Mouse (Mus musculus): ENCODE measurements around the gene Jmy.

The Jmy gene

DNA sequence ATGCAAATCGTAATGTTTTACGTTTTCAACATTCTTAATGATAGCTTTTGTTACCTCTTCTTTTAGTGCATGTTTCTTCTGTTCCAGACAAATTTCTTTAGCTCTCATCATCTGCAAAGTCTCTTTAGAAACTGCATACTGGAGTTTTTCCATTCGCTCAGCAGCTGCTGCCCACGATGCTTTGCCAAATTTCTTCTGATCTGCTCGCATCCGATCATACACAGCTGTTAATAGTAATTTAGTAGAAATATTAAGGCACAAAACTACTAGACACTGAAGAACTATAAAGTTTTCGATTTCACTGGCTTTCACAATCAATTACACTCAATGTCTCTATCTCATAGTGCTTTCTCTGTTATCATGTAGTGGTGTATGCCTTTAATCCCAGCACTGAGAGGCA is 40.0 kb downstream of the Jmy start:
- no peak for DNase-seq (ENCODE audit: low read depth, low spot score)

- no peak for DNase-seq (ENCODE audit: low read depth, low spot score)
Measured at GRCm38 (mm10) chr13:93458616-93459015, 41.0 kb downstream of the Jmy start.

DNA sequence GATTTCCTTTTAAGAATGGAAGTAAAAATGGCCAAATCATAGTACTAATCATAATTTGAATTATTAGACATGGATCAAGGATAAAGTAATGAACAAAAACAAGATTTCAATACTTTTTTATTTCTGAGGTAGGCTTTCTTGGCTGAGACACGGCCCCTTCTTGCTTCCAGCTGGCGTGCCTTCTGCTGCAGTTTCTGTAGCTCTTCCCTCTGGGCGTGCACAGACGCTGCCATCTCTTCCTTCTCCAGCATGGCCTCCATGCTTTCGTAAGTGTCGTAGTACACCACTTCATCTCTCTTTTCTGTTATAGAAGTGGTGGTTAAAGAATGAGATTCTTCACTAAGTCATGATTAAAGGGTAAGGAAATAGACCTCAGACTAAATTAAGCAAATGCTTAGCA is 46.3 kb downstream of the Jmy start:
- DNase-seq (ENCODE audit: low read depth, low spot score) = peak; percentile 37

- DNase-seq (ENCODE audit: low read depth, low spot score) = no peak
Measured at GRCm38 (mm10) chr13:93440167-93440566, 59.4 kb downstream of the Jmy start.

- DNase-seq (ENCODE audit: low read depth, low spot score) = no peak
Measured at GRCm38 (mm10) chr13:93429205-93429604, 70.4 kb downstream of the Jmy start.

- no peak for DNase-seq (ENCODE audit: low read depth, low spot score)
Measured at GRCm38 (mm10) chr13:93427920-93428876, 71.4 kb downstream of the Jmy start.

GRCm38 (mm10) chr13:93423224-93423623 is 76.4 kb downstream of the Jmy start:
- DNase-seq (ENCODE audit: low read depth, low spot score) = no peak

DNA sequence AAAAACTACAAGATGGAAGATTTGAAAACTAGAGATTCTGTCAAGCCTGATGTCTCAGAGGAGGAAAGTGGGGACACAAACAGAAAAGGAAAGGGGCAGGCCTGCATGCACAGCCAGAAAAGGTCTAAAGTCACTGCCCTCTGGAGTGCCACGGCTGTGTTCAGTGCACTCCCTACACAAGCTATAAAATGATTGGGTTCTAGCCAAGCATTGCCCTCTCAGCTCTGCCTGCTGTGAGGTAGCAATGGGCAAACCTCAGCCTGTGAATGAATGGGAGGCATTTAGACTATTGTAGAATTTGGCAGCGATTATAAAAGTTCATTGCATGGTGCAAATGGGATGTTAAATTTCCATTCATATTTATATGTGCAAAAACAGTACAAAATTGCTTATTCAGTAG is 79.8 kb downstream of the Jmy start:
- no peak for DNase-seq (ENCODE audit: low read depth, low spot score)

DNA sequence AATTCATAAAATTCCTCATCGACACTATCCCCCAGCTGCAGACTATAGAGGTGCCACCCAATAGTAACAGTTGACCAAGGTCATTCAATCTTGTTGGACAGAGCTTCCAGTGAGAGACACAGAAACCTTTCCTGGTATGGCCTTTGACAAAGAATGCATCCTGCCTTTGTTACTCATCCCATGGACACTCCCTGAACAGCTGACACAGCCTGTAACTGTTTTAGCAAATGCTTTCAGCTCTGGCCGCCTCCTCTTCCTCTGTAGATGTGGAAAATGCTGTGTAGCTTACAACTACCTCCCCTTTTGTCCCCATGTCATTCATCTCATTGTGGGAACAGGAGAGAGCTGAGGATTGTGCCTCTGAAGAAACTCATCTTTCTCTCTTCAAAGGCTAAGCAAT is 81.3 kb downstream of the Jmy start:
- no peak for DNase-seq (ENCODE audit: low read depth, low spot score)

DNA sequence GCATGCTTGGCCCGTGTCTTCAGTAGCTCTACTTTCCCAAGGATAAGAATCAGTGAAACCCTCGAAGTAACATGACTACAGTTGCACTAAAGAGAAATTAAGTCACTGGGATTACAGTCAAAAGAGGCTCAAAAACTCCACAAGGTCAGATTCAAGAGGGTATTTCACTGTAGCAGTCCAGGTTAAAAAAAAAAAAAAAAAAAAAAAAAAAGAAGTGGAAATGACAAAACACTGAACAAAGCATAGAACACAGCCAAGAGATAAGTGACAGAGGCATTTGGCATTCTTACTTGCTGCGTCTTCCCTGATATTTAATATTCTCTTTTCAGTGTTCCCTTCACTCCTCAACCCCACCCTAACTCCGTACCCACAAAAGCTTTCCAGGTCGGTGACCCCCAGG is 84.6 kb downstream of the Jmy start:
- no peak for DNase-seq (ENCODE audit: low read depth, low spot score)

- no peak for DNase-seq (ENCODE audit: low read depth, low spot score)
Measured at GRCm38 (mm10) chr13:93410343-93410742, 89.3 kb downstream of the Jmy start.

GRCm38 (mm10) chr13:93406855-93407254 is 92.8 kb downstream of the Jmy start:
- no peak for DNase-seq (ENCODE audit: low read depth, low spot score)

GRCm38 (mm10) chr13:93401947-93402346 is 97.7 kb downstream of the Jmy start:
- no peak for DNase-seq (ENCODE audit: low read depth, low spot score)

DNA sequence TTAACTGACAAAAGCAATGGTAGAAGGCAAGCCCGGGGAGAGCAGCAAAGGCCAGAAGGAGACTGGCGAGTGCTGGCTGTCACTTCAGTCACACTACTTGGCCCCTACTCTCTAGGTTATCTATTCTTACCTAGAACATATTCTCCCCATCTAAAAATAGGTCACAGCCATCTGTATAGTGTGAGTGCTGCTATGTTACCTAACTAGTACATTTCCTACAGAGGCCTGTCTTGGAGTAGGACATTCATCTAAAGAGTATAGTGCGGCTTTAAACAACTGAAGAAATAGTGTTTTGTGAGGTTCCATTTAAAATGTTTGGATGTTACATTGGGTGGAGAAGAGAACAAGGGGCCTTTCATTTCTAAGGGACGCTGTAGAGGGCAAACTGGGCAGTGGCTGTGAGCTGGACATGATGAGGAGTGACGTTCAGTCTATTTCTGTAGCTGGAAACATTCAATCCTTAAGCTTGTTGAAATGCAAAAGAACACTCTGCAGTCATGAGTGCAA is 99.8 kb downstream of the Jmy start:
- DNase-seq (ENCODE audit: low read depth, low spot score) = no peak

DNA sequence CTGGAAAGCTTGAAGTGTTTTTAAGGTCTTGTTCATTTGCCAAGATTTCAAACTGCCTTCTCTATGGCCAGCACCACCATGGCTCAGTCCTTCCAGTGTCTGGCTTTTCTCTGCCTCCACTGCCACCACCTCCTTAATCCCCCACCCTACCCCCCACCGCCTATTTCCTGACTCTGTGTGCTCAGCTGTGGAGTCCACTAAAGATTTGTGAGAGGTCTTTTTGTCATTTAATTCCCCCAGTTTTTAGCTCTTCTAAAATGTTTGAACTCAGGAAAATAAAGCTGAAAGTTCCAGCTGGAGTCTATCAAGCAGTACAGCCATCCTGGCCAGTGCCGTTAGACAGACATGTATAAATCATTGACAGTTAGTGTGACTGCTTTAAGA is 110.4 kb downstream of the Jmy start:
- no peak for DNase-seq (ENCODE audit: low read depth, low spot score)

- DNase-seq (ENCODE audit: low read depth, low spot score) = no peak
Measured at GRCm38 (mm10) chr13:93388594-93389241, 110.9 kb downstream of the Jmy start.

- DNase-seq (ENCODE audit: low read depth, low spot score) = no peak
Measured at GRCm38 (mm10) chr13:93387440-93387839, 112.2 kb downstream of the Jmy start.

GRCm38 (mm10) chr13:93385147-93385546 is 114.5 kb downstream of the Jmy start:
- no peak for DNase-seq (ENCODE audit: low read depth, low spot score)

GRCm38 (mm10) chr13:93384481-93384880 is 115.1 kb downstream of the Jmy start:
- DNase-seq (ENCODE audit: low read depth, low spot score) = no peak

DNA sequence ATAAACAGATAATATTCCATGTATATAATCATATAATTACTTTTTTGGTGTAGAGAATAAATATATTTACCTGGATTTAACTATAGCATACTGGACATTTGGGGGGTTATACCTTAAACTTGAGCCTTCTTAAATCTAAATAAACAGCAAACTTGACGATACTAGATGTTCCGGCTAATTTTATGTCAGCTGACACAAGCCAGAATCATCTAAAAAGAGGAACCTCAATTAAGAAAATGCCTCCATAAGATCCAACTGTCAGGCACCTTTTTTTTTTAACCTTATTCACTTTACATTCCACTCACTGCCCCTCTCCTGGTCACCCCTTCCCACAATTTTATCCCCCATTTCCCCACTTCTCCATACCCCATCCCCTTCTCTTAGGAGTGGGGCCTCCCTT is 116.0 kb downstream of the Jmy start:
- DNase-seq (ENCODE audit: low read depth, low spot score) = no peak

- DNase-seq (ENCODE audit: low read depth, low spot score) = no peak
Measured at GRCm38 (mm10) chr13:93383092-93383491, 116.5 kb downstream of the Jmy start.

DNA sequence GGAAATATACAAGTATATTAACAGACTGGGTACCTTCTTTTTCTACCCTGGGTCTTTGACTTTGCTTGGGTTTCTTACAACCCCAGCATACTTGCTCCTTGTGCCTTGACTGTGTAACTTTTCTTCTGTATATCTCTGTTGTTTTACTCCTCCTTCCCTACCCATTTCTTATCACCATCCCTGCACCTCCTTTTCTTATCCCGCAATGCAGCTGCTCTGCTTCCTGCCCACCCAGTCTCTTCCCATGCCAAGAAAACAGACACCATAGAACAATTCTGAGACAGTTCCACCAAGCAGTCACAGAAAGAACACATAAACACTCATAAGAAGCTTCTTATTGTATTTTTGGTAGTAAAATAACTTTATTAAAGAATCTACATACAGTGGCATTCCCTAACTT is 118.3 kb downstream of the Jmy start:
- DNase-seq (ENCODE audit: low read depth, low spot score) = no peak

Measured in brain, embryonic 18.5 days (tissue).